13 mouse cellular contexts compared by ENCODE assay signal in the genomic region with DNA sequence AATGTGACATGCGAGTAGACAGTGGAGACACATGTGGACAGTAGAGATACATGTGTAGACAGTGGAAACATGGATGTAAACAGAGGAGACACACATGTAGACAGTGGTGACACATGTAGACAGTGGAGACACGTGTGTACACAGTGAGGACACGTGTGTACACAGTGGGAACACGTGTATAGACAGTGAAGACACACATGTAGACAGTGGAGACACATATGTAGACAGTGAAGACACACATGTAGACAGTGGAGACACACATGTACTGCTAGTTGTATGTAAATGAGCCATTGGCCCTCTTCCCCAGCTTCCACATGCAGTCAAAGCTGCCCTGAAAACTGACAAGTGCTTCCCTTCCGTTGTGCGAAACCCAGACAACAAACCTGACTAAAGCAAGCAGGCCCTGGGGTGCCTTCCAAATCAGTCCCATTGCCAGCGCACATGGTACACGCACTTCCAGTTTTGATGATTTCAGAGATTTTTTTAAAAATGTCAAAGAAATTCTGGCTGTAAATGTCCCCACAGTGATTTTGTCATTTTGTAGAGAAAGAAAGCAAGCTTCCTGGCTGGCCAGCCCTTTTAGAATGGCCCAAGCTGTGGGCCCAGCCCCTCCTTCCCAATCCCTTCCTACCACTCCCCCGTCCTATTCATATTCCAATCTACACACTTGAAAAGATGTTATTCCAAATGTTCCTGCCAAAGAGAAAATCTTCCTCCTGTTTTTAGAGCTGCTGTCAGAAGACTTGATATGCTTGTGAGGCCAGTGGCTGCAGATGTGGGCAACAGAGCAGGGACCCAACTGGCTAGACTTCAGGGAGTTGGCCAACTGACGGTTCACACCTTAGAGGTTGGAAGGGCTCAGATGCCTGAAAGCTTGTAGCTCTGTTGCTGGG.
DNase-seq lines count a peak whose midpoint lies in the region; TF ChIP-seq lines count a peak whose summit lies in the region.
"Had no signal": no experiment of that assay in that cellular context is flagged by ENCODE, and none has a peak within 500 bp of the region (broad histone marks: within the 10 kb centered on the region; RNA-seq: fewer than 3 reads in every experiment).

No protein-coding gene starts in this region.

- no peak for TF ChIP-seq POLR2A in cortical plate, adult 2 months (IDR thresholded peaks at IDR 0.05; ENCODE audit: extremely low read depth, insufficient read depth, low read length)

- intact Hi-C loops in left cerebral cortex, adult 2 months (cut with DNase I), result loop anchor here (5.0 kb wide), 1 partner anchor 223 kb away; no protein-coding TSS in a partner anchor
- intact Hi-C loops in left cerebral cortex, postnatal 4 days (cut with DNase I), result no loop called here

- peaks cover 3% of the 10 kb centered on the region; the same call in 1 of the 2 replicates for H3K4me1 ChIP-seq in cortical plate, adult 2 months (ENCODE audit: control insufficient read depth, insufficient read depth, low read length)

- TF ChIP-seq CTCF in left cerebral cortex, adult 2 months (IDR thresholded peaks at IDR 0.05), result no peak
- TF ChIP-seq CTCF in cortical plate, adult 2 months (IDR thresholded peaks at IDR 0.05; ENCODE audit: extremely low read depth, insufficient read depth, low read length), result no peak

- no peak for DNase-seq in left cerebral cortex, adult 2 months (ENCODE audit: extremely low spot score in 1 of 2, low spot score in 2 of 2)
- no peak for DNase-seq in left cerebral cortex, postnatal 4 days
- DNase-seq in right cerebral cortex, postnatal 25 days, result peak; percentile 34
- DNase-seq in right cerebral cortex, adult 2 months (ENCODE audit: low spot score in 2 of 2), result no peak
- DNase-seq in right cerebral cortex, postnatal 4 days, result peak; percentile 55
- DNase-seq in thymus, postnatal 0 days (ENCODE audit: low spot score), result no peak
- DNase-seq: cerebellum, adult 9-11 months; kidney, adult 8-10 months; retina, postnatal 1 day; thymus, postnatal 14 days had no signal

- peak overlapping the region; percentile 7; the same call in 1 of the 2 replicates for H3K27ac ChIP-seq in left cerebral cortex, adult 2 months
- 0 out of 2 replicates have a peak overlapping the region, but pooled peaks have one; percentile 15 for H3K27ac ChIP-seq in cortical plate, adult 2 months (ENCODE audit: insufficient read depth, low read length)
- H3K27ac ChIP-seq: heart, embryonic 10.5 days had no signal

- no peak overlapping the region for H3K4me3 ChIP-seq in left cerebral cortex, adult 2 months
- H3K4me3 ChIP-seq in cortical plate, adult 2 months (ENCODE audit: insufficient read depth, low read length), result no peak overlapping the region
- H3K4me3 ChIP-seq: erythroblast, embryonic 14.5 days; heart, embryonic 10.5 days had no signal

Comparison
In these comparisons a context has a peak if more than half of its experiments do, and no peak if none do; other contexts are left out.
1. DNase-seq: peak in right cerebral cortex, postnatal 25 days (single experiment) and right cerebral cortex, postnatal 4 days (single experiment); none in left cerebral cortex, adult 2 months (0 of 2), left cerebral cortex, postnatal 4 days (single experiment), right cerebral cortex, adult 2 months (0 of 2) and thymus, postnatal 0 days (single experiment).